Mouse (Mus musculus): ENCODE measurements around the gene Mical2.

Mical2 gene

GRCm38 (mm10) chr7:112242587-112242986 is 16.9 kb downstream of the Mical2 start:
- no peak for DNase-seq

- no peak for DNase-seq
Measured at GRCm38 (mm10) chr7:112244071-112244470, 18.4 kb downstream of the Mical2 start.

GRCm38 (mm10) chr7:112244683-112245082 is 19.0 kb downstream of the Mical2 start:
- DNase-seq, result no peak

GRCm38 (mm10) chr7:112245839-112246438 is 20.3 kb downstream of the Mical2 start:
- no peak for DNase-seq

GRCm38 (mm10) chr7:112246442-112246841 is 20.8 kb downstream of the Mical2 start:
- DNase-seq, result no peak

GRCm38 (mm10) chr7:112247890-112248289 is 22.2 kb downstream of the Mical2 start:
- no peak for DNase-seq

GRCm38 (mm10) chr7:112249476-112249875 is 23.8 kb downstream of the Mical2 start:
- DNase-seq, result no peak

GRCm38 (mm10) chr7:112252065-112252464 is 26.4 kb downstream of the Mical2 start:
- DNase-seq, result no peak

- DNase-seq, result no peak
Measured at GRCm38 (mm10) chr7:112254233-112254632, 28.6 kb downstream of the Mical2 start.

- DNase-seq, result no peak
Measured at GRCm38 (mm10) chr7:112255248-112255866, 29.7 kb downstream of the Mical2 start.

- no peak for DNase-seq
Measured at GRCm38 (mm10) chr7:112258338-112258903, 32.8 kb downstream of the Mical2 start.

GRCm38 (mm10) chr7:112259286-112259685 is 33.6 kb downstream of the Mical2 start:
- no peak for DNase-seq

- DNase-seq, result no peak
Measured at GRCm38 (mm10) chr7:112261121-112261520, 35.5 kb downstream of the Mical2 start.

GRCm38 (mm10) chr7:112267266-112267665 is 41.6 kb downstream of the Mical2 start:
- DNase-seq, result no peak

GRCm38 (mm10) chr7:112268761-112269425 is 43.2 kb downstream of the Mical2 start:
- DNase-seq, result no peak

- DNase-seq, result no peak
Measured at GRCm38 (mm10) chr7:112270870-112271269, 45.2 kb downstream of the Mical2 start.

- DNase-seq, result no peak
Measured at GRCm38 (mm10) chr7:112271627-112272026, 46.0 kb downstream of the Mical2 start.

- no peak for DNase-seq
Measured at GRCm38 (mm10) chr7:112272692-112273091, 47.0 kb downstream of the Mical2 start.

- DNase-seq, result no peak
Measured at GRCm38 (mm10) chr7:112273451-112273850, 47.8 kb downstream of the Mical2 start.

GRCm38 (mm10) chr7:112274611-112275010 is 49.0 kb downstream of the Mical2 start:
- no peak for DNase-seq

- no peak for DNase-seq
Measured at GRCm38 (mm10) chr7:112275093-112275492, 49.4 kb downstream of the Mical2 start.

GRCm38 (mm10) chr7:112275883-112276282 is 50.2 kb downstream of the Mical2 start:
- no peak for DNase-seq

- no peak for DNase-seq
Measured at GRCm38 (mm10) chr7:112276823-112277222, 51.2 kb downstream of the Mical2 start.

- DNase-seq, result no peak
Measured at GRCm38 (mm10) chr7:112278648-112279047, 53.0 kb downstream of the Mical2 start.
